Mouse (Mus musculus) thymus, adult 2 months (tissue): ENCODE measurements around the gene Gramd4. TPM values are rescaled to one million over a fixed set of nuclear protein-coding genes. Genes with fewer than 3 reads are reported as not detected.
A peak's percentile ranks its signal among the peaks of the same experiment; 100 is the strongest.

Experiments
- DNase-seq: peaks from one replicate; pipeline ENCODE4 v3.0.0; 2021
- H3K27ac ChIP-seq: fragments of 200-500 bp; 2 replicates; pipeline ENCODE4 v1.5.1; 2012; ENCODE audit warnings: low read length, control low read depth; ENCODE audit not compliant: control insufficient read depth, insufficient read depth
- H3K27me3 ChIP-seq: fragments of 200-500 bp; 2 replicates; pipeline ENCODE4 v1.6.1; 2012; ENCODE audit warnings: mild to moderate bottlenecking, low read length, moderate library complexity, mixed read lengths; ENCODE audit not compliant: control insufficient read depth, insufficient read depth
- H3K36me3 ChIP-seq: fragments of 200-500 bp; 2 replicates; pipeline ENCODE4 v1.6.1; 2012; ENCODE audit warnings: mild to moderate bottlenecking, low read length, moderate library complexity; ENCODE audit not compliant: control insufficient read depth, insufficient read depth
- H3K4me1 ChIP-seq: fragments of 200-500 bp; replicated peaks from 2 replicates; pipeline ENCODE4 v1.6.1; 2012; ENCODE audit warnings: low read length; ENCODE audit not compliant: control insufficient read depth, insufficient read depth
- H3K4me3 ChIP-seq: fragments of 200-500 bp; 2 replicates; pipeline ENCODE4 v1.5.1; 2012; ENCODE audit warnings: mild to moderate bottlenecking, low read length, control low read depth, moderate library complexity; ENCODE audit not compliant: control insufficient read depth, insufficient read depth
- CTCF ChIP-seq: fragments of 200-500 bp; IDR thresholded peaks from 2 replicates; pipeline ENCODE4 v1.5.1; 2012; ENCODE audit warnings: mild to moderate bottlenecking, control low read depth, low read length, moderate library complexity, borderline replicate concordance; ENCODE audit not compliant: control insufficient read depth, poor library complexity, insufficient read depth; ENCODE audit errors: extremely low read depth
- POLR2A ChIP-seq: fragments of 200-500 bp; IDR thresholded peaks from 2 replicates; pipeline ENCODE4 v1.6.1; 2012; ENCODE audit warnings: mild to moderate bottlenecking, low read length, control low read depth, moderate library complexity; ENCODE audit not compliant: control insufficient read depth, poor library complexity, insufficient read depth; ENCODE audit errors: extremely low read depth
- WGBS: fragments of 180-500 bp; shearing (Covaris S2); methylation state at CpG from one replicate; pipeline ENCODE4 v1.1.7; 2018; 5-methylcytosine and 5-hydroxymethylcytosine counted together
- polyA plus RNA-seq: library from polyadenylated mRNA; depleted of rRNA; stranded (reverse); fragments of >200 nt; gene quantifications from 2 replicates; pipeline ENCODE4 v1.2.3, GENCODE M21; 2012

Gramd4 gene
- polyA plus RNA-seq, 1 experiment: 37.1 TPM

- DNase-seq: no peak
Observed at GRCm38 (mm10) chr15:86079876-86080275, 22.4 kb downstream of the Gramd4 start.

GRCm38 (mm10) chr15:86080408-86080807, 22.9 kb downstream of the Gramd4 start:
- no peak for TF ChIP-seq POLR2A
- TF ChIP-seq CTCF: no peak
- Histone ChIP-seq H3K27me3 (no peaks in the 10 kb centered on the region), H3K27ac (no peak overlapping the region), H3K4me1 (peaks cover 9% of the 10 kb centered on the region; the same call in 1 of the 2 replicates), H3K4me3 (no peak overlapping the region), H3K36me3 (no peaks in the 10 kb centered on the region)
- WGBS: 100% methylated on average over 1 of the region's 1 CpGs
- no peak for DNase-seq

More at GRCm38 (mm10) chr15:86079876-86080275, 22.4 kb downstream of the Gramd4 start:
- Histone ChIP-seq H3K27me3 (no peaks in the 10 kb centered on the region), H3K27ac (no peak overlapping the region), H3K4me1 (peaks cover 9% of the 10 kb centered on the region; the same call in 1 of the 2 replicates), H3K4me3 (no peak overlapping the region), H3K36me3 (no peaks in the 10 kb centered on the region)
- TF ChIP-seq POLR2A (no peak), CTCF (no peak)
- WGBS: 79% methylated on average over 4 of the region's 4 CpGs

- 97% methylated on average over 12 of the region's 12 CpGs for WGBS
- H3K36me3 ChIP-seq: no peaks in the 10 kb centered on the region
- H3K27me3 ChIP-seq: no peaks in the 10 kb centered on the region
- no peak overlapping the region for H3K4me3 ChIP-seq
- TF ChIP-seq POLR2A (no peak), CTCF (no peak)
- no peak for DNase-seq
- peaks cover 5% of the 10 kb centered on the region; the same call in 1 of the 2 replicates for H3K4me1 ChIP-seq
- H3K27ac ChIP-seq: no peak overlapping the region
Observed at GRCm38 (mm10) chr15:86081654-86082053, 24.2 kb downstream of the Gramd4 start.

- no peak for DNase-seq
- no peak for TF ChIP-seq POLR2A
- TF ChIP-seq CTCF: no peak
Observed at GRCm38 (mm10) chr15:86082551-86082961, 25.1 kb downstream of the Gramd4 start.

GRCm38 (mm10) chr15:86083261-86083741, 25.8 kb downstream of the Gramd4 start:
- Histone ChIP-seq H3K4me1 (peaks cover 7% of the 10 kb centered on the region), H3K36me3 (no peaks in the 10 kb centered on the region), H3K4me3 (no peak overlapping the region), H3K27ac (no peak overlapping the region), H3K27me3 (no peaks in the 10 kb centered on the region)
- DNase-seq: no peak
- WGBS: 19% methylated on average over 6 of the region's 6 CpGs
- TF ChIP-seq CTCF: no peak
- TF ChIP-seq POLR2A: no peak

More at GRCm38 (mm10) chr15:86082551-86082961, 25.1 kb downstream of the Gramd4 start:
- Histone ChIP-seq H3K27ac (no peak overlapping the region), H3K27me3 (no peaks in the 10 kb centered on the region), H3K4me3 (no peak overlapping the region), H3K36me3 (no peaks in the 10 kb centered on the region), H3K4me1 (peaks cover 4% of the 10 kb centered on the region; the same call in 1 of the 2 replicates)
- 93% methylated on average over 11 of the region's 11 CpGs for WGBS

GRCm38 (mm10) chr15:86085301-86086225, 28.1 kb downstream of the Gramd4 start:
- H3K36me3 ChIP-seq: no peaks in the 10 kb centered on the region
- TF ChIP-seq POLR2A: no peak
- no peak for TF ChIP-seq CTCF
- H3K27me3 ChIP-seq: no peaks in the 10 kb centered on the region
- WGBS: 64% methylated on average over 17 of the region's 17 CpGs
- peaks cover 12% of the 10 kb centered on the region for H3K4me1 ChIP-seq
- peak; percentile 41 for DNase-seq
- H3K27ac ChIP-seq: no peak overlapping the region
- H3K4me3 ChIP-seq: no peak overlapping the region

- WGBS: 73% methylated on average over 8 of the region's 8 CpGs
- no peaks in the 10 kb centered on the region for H3K36me3 ChIP-seq
- DNase-seq: no peak
- no peaks in the 10 kb centered on the region for H3K27me3 ChIP-seq
- peaks cover 12% of the 10 kb centered on the region for H3K4me1 ChIP-seq
- TF ChIP-seq CTCF: no peak
- no peak for TF ChIP-seq POLR2A
- no peak overlapping the region for H3K4me3 ChIP-seq
- no peak overlapping the region for H3K27ac ChIP-seq
Observed at GRCm38 (mm10) chr15:86086291-86086706, 28.8 kb downstream of the Gramd4 start.
